Mouse (Mus musculus) frontal cortex, postnatal 25 days (tissue): ENCODE measurements around the gene Chd2.
"Not testable (repeated sequence)": the region's sequence is repeated elsewhere in the genome, so short reads cannot be mapped to it uniquely, and the experiment has no call there.

ENCODE experiments used
- DNase-seq, 2 experiments: peaks; one replicate each; pipeline ENCODE4 v3.0.0; 2022; ENCODE audit warnings: low spot score in 2 of 2

The Chd2 gene

DNA sequence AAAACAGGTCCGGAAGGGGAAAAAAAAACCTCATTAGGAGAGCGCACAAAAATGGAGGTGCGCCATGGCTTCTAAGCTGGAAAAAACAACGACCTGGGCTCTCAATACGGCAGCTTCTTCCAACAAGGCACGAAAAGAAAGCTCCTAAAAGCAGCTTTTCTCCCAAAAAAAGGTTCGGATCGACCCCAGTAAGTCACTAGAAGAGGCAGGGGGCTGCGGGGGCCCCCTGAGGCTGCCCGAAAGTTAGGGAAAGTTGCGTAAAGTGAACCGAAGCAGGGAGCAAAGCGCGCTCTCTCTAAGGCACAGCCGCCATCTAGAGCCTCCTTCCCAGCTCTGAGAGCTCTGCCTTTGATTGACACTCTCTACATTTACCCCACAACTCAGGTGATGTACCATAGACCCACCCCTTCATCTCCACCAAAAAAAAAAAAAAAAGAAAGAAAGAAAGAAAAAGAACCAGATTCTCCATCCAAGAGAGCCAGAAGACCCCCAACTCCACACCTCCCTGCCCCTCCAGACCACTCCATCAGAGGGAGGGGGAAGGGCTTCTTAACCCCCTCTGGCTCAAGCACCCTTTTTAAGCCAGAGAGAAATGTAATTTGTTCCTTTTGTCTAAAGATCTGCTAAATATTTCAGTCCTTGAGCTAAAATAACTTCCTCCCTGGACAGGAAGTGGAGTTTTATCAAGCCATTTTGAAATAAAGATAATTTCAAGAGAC, at the start of gene Chd2:
Chd2 (minus strand) TSS at position 419 of the 719 bp plus-strand sequence.
- peak; percentile 49 to 54 for DNase-seq

GRCm38 (mm10) chr7:73590757-73591156, 49.1 kb upstream of the Chd2 start:
- DNase-seq = no peak

GRCm38 (mm10) chr7:73589208-73589771, 47.7 kb upstream of the Chd2 start:
- no peak for DNase-seq

DNA sequence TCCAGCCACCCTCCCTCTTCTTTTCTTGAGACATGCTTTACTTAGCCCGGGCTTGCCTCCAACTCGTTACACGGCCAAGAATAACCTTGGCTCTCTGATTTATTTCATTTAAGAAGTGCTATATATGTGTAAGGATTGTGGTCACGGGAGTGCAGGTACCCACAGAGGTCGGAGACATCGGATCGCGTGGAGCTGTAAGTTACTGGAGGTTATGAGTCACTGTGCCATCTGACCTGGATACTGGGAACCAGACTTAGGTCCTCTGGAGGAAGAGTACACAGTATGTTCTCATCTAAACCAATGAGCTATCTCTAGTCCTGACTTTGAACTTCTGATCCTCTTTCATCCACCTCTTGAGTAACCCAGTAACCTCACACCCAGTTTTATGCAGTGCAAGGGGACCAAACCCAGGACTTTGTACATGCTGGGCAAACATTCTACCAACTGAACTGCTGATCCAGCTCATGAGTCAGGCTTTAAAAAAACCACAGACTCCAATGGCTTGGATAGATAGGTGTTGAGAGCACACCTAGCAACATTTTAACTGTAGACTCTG, 46.8 kb upstream of the Chd2 start:
- no peak for DNase-seq

GRCm38 (mm10) chr7:73586717-73587116, 45.1 kb upstream of the Chd2 start:
- DNase-seq = no peak

DNA sequence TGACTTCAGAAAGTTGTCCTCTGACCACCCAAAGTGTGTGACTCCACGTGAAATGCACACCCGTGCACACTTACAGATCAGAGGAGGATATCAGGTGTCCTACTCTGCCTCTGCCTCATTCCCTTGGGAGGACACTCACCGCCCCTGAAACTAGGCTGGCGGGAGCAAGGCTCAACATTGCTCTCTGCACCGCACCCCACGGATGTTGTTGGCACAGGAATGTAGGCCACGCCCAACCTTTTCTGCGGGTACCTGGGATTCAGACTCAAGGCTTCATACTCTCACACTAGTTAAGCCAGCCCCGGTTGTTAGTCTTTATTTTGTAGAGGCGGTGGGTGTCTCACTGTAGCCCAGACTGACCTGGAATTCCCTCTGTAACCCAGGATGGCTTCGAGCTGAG, 44.6 kb upstream of the Chd2 start:
- DNase-seq = no peak

DNA sequence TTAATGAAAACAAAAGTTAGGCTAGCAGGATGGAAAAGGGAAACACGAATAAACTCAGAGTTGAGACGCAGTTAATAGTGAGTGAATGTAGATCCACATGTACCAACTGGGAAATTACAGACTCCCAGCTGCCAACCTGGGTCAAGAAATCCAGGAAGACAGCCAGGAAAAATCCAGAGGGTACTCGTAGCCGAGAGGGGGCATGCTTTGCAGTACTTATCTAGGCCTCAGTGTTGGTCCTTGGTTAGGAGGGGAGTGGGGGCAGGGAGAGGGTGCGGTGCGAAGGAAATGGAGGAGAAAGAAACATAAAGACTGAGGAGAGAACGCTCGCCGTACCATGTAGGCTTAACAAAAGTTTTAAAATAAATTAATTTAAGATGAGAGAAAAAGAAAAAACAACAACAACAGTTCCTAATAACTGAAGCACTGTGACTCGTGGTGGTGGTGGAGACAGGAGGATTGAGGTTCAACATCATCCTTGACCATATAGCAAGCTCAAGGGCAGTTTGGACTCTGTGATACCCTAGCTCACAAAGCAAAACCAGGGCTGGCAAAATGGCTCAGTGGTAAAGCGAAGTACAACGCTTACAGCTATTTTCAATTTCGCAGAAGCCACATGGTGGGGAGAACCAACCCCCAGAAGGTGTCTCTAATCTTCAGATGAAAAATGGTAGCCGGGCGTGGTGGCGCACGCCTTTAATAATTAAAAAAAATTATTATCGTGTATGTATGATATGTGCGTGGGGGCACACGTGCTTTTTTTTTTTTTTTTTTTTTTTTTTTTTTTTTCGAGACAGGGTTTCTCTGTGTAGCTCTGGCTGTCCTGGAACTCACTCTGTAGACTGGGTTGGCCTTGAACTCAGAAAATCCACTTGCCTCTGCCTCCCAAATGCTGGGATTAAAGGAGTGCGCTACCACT, 43.7 kb upstream of the Chd2 start:
- DNase-seq = no peak

DNA sequence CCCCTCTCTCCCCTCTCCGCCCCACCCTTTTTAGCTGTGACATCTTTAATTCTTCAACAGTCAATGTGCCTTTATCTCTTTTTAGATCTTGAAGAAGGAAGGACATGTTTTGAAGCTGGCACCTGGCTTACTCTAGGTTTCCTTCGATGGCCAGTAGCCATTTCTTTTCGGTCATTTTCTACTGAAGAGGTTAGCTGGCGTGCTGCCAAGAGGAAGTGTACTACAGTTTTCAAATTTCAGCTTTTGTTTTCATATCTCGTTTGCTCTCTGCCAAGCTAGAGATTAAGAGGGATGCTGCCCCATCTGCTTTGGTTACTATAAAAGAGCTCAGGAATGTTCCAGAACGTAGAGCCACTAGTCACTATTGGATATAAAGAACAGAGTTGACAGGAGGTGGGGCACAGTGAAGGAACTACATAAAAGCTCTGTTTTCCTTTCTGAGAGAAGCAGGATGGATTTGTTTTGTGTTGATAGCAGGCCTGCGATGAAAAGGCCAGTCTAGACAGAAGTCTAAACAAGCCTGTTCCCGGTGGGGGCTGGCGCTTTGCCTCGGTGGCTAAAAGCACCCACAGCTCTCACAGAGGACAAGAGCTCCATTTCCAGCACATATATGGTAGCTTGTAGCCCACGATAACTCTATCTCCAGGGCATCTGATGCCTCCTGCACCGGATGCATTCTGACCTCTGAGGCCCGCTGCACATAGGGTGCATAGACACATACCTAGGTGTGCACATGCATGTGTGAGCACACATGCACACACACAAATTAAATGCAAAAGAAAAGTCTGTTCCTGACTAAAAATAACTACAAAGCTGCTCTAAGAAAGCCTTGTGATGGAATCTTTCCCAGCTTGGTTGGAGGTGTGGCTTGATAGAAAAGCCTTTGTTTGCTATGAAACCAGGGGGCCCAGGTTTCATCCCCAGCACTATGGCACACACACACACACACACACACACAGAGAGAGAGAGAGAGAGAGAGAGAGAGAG, 42.7 kb upstream of the Chd2 start:
- DNase-seq = no peak

- no peak for DNase-seq
Observed at GRCm38 (mm10) chr7:73583400-73583799, 41.8 kb upstream of the Chd2 start.

DNA sequence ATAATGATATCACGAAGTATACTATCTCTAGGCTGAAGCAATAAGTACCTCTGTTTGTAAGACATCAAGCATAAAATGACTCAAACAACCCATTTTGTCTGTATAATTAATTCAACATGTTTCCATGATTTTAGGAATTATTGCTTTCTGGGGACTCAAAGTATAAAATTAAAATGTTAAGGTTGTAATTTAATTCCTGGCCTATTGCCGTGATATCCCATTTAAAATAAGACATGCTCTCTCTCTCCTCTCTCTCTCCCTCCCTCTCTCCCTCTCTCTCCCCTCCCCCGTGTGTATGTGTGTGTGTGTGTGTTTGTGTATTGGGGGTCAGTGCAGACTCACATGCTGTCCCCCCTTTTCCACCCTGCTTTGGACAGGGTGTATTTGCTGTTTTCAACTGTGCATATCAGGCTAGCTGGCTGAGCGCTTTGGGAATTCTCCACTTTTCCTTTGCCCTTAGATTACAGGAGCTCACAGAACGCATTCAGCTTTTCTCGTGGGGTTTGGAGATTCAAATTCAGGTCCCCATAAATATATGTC, 40.3 kb upstream of the Chd2 start:
- DNase-seq = no peak

DNA sequence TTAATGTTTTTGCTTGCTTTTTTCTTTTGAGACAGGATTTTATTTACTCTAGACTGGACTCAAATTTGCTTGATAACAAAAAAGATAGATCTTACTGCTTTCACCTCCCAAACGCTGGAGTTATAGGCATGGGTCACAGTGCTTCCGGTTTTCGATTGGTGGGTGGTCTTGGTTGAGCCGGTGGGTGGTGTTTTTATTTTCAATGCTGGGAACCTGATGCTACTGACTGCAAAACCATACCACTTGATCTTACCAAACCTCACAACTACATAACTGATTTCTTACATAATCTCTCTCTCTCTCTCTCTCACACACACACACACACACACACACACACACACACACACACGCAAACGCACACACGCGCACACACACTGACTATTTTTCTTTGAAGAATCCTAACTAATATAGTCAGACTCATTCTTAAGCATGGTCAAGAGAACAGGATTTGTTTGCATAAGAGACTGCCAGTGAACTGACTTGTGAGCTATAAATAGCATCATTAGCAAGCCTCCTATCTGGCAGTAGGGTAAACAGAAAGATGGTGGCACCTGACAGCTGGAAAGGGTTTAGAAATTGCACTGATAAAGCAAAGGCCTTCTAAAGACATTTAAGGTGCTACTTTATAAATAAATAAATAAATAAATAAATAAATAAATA, 37.6 kb upstream of the Chd2 start:
- no peak for DNase-seq

GRCm38 (mm10) chr7:73577888-73578421, 36.3 kb upstream of the Chd2 start:
- no peak for DNase-seq

GRCm38 (mm10) chr7:73576101-73576936, 34.7 kb upstream of the Chd2 start:
- no peak for DNase-seq

DNA sequence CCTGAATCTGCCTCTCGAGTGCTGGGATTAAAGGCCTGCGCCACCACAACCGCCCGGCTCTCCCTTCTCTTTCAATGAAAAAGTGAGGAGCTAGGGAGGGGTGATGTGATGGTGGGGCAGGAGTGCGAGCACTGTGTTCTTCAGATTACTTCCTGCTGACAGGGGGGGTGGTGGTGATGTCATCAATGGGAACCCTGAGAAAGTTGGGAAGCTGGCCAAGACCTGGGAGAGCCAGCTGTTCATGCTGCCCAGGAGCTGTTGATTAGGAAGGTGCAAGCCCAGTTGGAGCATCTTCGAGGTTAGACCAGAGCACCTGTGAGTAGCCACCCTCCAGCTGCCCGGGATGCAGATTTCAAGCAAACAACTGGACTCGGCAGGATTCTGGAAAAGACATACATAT, 33.6 kb upstream of the Chd2 start:
- DNase-seq = no peak

- not testable (repeated sequence) for DNase-seq
Observed at GRCm38 (mm10) chr7:73574673-73575072, 33.0 kb upstream of the Chd2 start.

- peak in 1 of 2 experiments; percentile 0 for DNase-seq
Observed at GRCm38 (mm10) chr7:73572571-73572970, 30.9 kb upstream of the Chd2 start.

DNA sequence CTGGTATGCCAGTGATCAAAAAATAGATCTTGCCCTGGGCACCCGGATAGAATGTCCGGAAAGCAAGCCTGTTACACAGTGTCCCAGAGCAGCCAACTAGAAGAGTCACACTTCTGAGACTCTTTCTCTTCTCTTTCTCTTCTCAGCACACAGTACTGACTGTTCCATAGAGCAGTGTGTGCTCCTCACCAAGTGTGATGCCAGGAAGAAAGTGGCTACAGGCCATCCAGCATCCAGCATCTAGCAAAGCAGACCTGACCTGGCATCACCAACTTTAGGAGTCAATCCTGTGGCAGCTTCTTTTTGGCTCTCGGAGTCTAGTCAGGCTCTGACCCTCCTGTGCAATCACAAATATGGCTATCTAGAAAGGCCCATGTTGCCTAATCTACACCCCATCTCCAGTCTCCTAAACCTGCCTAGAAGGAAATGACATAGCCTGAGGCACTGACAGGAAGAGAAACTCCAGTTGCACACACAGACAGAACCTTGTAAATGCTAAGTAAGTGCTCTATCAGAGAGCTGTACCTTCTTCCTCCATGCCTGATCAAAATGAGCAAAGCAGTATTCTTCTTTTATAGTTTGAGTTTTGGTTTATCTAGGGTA, 27.3 kb upstream of the Chd2 start:
- no peak for DNase-seq

DNA sequence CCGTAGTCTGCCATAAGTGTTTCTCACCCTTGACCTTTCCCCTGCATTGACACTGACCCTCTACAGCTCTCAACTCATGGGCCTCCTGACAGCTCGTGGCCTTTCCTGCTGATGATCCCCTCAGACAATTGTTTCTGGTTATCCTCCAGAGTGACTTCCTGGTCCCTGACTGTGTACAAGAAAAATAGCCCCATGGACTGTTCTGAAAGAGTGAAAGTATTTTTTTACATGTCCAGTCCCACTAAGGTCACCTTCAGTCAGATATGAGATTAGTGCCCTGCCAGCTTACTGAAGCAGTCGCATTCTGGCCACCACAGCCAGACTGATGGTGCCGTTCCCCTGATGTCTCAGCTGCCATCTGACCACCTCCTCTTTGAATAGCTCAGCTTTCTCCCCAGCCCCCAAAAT, 26.1 kb upstream of the Chd2 start:
- DNase-seq = no peak

- no peak for DNase-seq
Observed at GRCm38 (mm10) chr7:73564131-73564530, 22.5 kb upstream of the Chd2 start.
